ENCODE assay signal across 10 mouse cellular contexts in the genomic region with DNA sequence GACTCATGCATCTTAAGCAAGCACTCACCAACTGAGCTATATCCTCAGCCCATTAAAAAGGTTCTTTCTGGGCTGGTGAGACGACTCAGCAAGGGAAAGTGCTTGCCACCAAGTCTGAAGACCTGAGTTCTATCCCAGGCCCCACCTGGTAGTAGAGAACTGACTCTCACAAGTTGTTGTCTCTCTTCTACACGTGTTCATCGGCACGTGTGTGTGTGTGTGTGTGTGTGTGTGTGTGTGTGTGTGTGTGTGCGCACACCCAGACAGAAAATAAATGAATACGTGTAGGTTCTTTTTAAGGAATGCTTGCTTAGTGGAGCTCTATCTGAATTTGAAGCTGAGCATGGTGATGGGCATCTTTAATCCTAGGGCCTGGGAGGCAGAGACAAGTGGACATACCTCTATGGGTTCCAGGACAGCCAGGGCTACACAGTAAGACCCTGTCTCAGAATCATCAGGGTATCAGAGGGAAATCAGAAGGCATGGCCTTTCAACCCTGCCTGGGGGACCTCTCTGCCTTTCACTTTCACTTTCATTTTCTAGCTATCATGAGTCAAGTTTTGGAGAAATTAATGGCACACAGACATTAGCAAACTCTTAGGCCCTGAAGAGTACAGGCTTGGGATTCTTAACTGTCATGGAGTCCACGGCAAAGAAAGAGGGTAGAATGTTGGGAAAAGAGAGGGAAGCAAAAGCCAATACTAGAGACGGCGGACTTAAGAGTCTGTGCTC. TPM values are rescaled to one million over a fixed set of nuclear protein-coding genes. Genes with fewer than 3 reads are reported as not detected.
A peak's percentile ranks its signal among the peaks of the same experiment; 100 is the strongest.
DNase-seq lines count a peak whose midpoint lies in the region; ATAC-seq and TF ChIP-seq lines count a peak whose summit lies in the region.
"Had no signal": no experiment of that assay in that cellular context is flagged by ENCODE, and none has a peak within 500 bp of the region (broad histone marks: within the 10 kb centered on the region; RNA-seq: fewer than 3 reads in every experiment).

No protein-coding gene starts in this region.

- intact Hi-C loops in left cerebral cortex, postnatal 4 days (cut with DNase I): no loop called here

- H3K27me3 ChIP-seq in heart, embryonic 16.5 days (ENCODE audit: control insufficient read depth, insufficient read depth, low read length): no peaks in the 10 kb centered on the region
- H3K27me3 ChIP-seq in E14TG2a.4 (ENCODE audit: insufficient read depth, low read length): no peaks in the 10 kb centered on the region
- H3K27me3 ChIP-seq in liver, embryonic 12.5 days (replicated peaks): no peaks in the 10 kb centered on the region

- H3K4me1 ChIP-seq in heart, embryonic 16.5 days (ENCODE audit: control insufficient read depth, insufficient read depth, low read length): peaks cover 21% of the 10 kb centered on the region
- peaks cover 79% of the 10 kb centered on the region for H3K4me1 ChIP-seq in E14TG2a.4 (replicated peaks; ENCODE audit: low read depth, low read length)
- peaks cover 82% of the 10 kb centered on the region for H3K4me1 ChIP-seq in liver, embryonic 12.5 days

- 84% methylated on average over 9 of the region's 9 CpGs for WGBS in heart, embryonic 16.5 days
- 78% methylated on average over 9 of the region's 9 CpGs for WGBS in liver, embryonic 12.5 days (ENCODE audit: insufficient replicate concordance)

- H3K4me3 ChIP-seq in heart, embryonic 16.5 days (ENCODE audit: low read length): peak overlapping the region; percentile 35
- H3K4me3 ChIP-seq in E14TG2a.4 (replicated peaks; ENCODE audit: low read length): peak overlapping the region; percentile 100; the same call in 1 of the 2 replicates
- H3K4me3 ChIP-seq in liver, embryonic 12.5 days: peak overlapping the region; percentile 99

- peak overlapping the region; percentile 39; the same call in 1 of the 2 replicates for H3K27ac ChIP-seq in heart, embryonic 16.5 days (ENCODE audit: low read length)
- H3K27ac ChIP-seq in liver, embryonic 12.5 days: peak overlapping the region; percentile 94

- no peaks in the 10 kb centered on the region for H3K36me3 ChIP-seq in heart, embryonic 16.5 days (ENCODE audit: control insufficient read depth, insufficient read depth)
- peaks cover 55% of the 10 kb centered on the region for H3K36me3 ChIP-seq in E14TG2a.4 (ENCODE audit: insufficient read depth, low read length)
- peaks cover 38% of the 10 kb centered on the region for H3K36me3 ChIP-seq in liver, embryonic 12.5 days

- DNase-seq in heart, adult 8-10 months (ENCODE audit: low spot score): no peak
- DNase-seq in 3T3-L1 (ENCODE audit: low read depth, low spot score): peak; percentile 55
- no peak for DNase-seq in embryo, embryonic 11 days
- no peak for DNase-seq in left cerebral cortex, postnatal 4 days
- no peak for DNase-seq in right cerebral cortex, postnatal 10 days (ENCODE audit: low spot score in 2 of 2)
- DNase-seq: cerebellum, adult 18-20 months had no signal

- no peak for ATAC-seq in heart, embryonic 16.5 days (replicated peaks; ENCODE audit: extremely low read depth, insufficient read depth, low FRiP score)
- ATAC-seq in liver, embryonic 12.5 days: no peak

- H3K9ac ChIP-seq in heart, embryonic 16.5 days (ENCODE audit: low read length): peak overlapping the region; percentile 53
- H3K9ac ChIP-seq in liver, embryonic 12.5 days: peak overlapping the region; percentile 99

- TF ChIP-seq CTCF in E14TG2a.4 (conservative IDR thresholded peaks at IDR 0.05; ENCODE audit: low read length): no peak

- peak overlapping the region; percentile 88 for H3K4me2 ChIP-seq in heart, embryonic 16.5 days (ENCODE audit: low read depth, low read length)
- H3K4me2 ChIP-seq in liver, embryonic 12.5 days: peak overlapping the region; percentile 96

- no peaks in the 10 kb centered on the region for H3K9me3 ChIP-seq in heart, embryonic 16.5 days (replicated peaks; ENCODE audit: control insufficient read depth, low read length)
- H3K9me3 ChIP-seq in E14TG2a.4 (ENCODE audit: low read length): no peaks in the 10 kb centered on the region
- H3K9me3 ChIP-seq in liver, embryonic 12.5 days (replicated peaks): no peaks in the 10 kb centered on the region

RNA-seq across cellular contexts. Expression of a gene that starts 2.7 kb away (rescaled TPM):
- 17.9 and 19.9 TPM in 2 replicates for polyA plus RNA-seq in heart, embryonic 16.5 days (2015; fragmentation: Nextera tagmentation; extraction: Ambion mirVana)
- 10 to 100 TPM; 47.1 to 62.6 (median 51.0) TPM for total RNA-seq in heart, adult 8-10 months (2022)
- 15.9 and 18.1 TPM in 2 replicates for polyA plus RNA-seq in liver, embryonic 12.5 days (2016; fragmentation: Nextera tagmentation; extraction: Ambion mirVana)
- 100 to 1,000 TPM; 168 to 174 TPM for total RNA-seq in left cerebral cortex, postnatal 4 days (2021)

RNA-seq across cellular contexts. Expression of a gene that starts 21.6 kb away (rescaled TPM):
- polyA plus RNA-seq in heart, embryonic 16.5 days (2015; fragmentation: Nextera tagmentation; extraction: Ambion mirVana): 0.24 TPM in 1 of 2 replicates, not detected in the other
- under 1 TPM in 1 of 4 experiments, not detected in 3; 0.37 TPM for total RNA-seq in heart, adult 8-10 months (2022)
- 0.29 and 0.33 TPM in 2 replicates for polyA plus RNA-seq in liver, embryonic 12.5 days (2016; fragmentation: Nextera tagmentation; extraction: Ambion mirVana)
- total RNA-seq in left cerebral cortex, postnatal 4 days (2021): not detected
- total RNA-seq: gastrocnemius, adult 18-20 months had no signal

RNA-seq across cellular contexts. Expression of a gene that starts 23.0 kb away (rescaled TPM):
- 30.5 and 31.7 TPM in 2 replicates for polyA plus RNA-seq in heart, embryonic 16.5 days (2015; fragmentation: Nextera tagmentation; extraction: Ambion mirVana)
- total RNA-seq in heart, adult 8-10 months (2022): 10 to 100 TPM; 12.3 to 14.0 (median 13.1) TPM
- 39.4 and 40.2 TPM in 2 replicates for polyA plus RNA-seq in liver, embryonic 12.5 days (2016; fragmentation: Nextera tagmentation; extraction: Ambion mirVana)
- 10 to 100 TPM; 68.7 to 71.8 TPM for total RNA-seq in left cerebral cortex, postnatal 4 days (2021)

RNA-seq across cellular contexts. Expression of a gene that starts 24.4 kb away (rescaled TPM):
- not detected in 2 replicates for polyA plus RNA-seq in heart, embryonic 16.5 days (2015; fragmentation: Nextera tagmentation; extraction: Ambion mirVana)
- total RNA-seq in heart, adult 8-10 months (2022): not detected
- not detected in 2 replicates for polyA plus RNA-seq in liver, embryonic 12.5 days (2016; fragmentation: Nextera tagmentation; extraction: Ambion mirVana)
- total RNA-seq in left cerebral cortex, postnatal 4 days (2021): 10 to 100 TPM; 11.2 to 12.4 TPM
- total RNA-seq: gastrocnemius, adult 18-20 months had no signal

RNA-seq across cellular contexts. Expression of a gene that starts 27.4 kb away (rescaled TPM):
- not detected in 2 replicates for polyA plus RNA-seq in heart, embryonic 16.5 days (2015; fragmentation: Nextera tagmentation; extraction: Ambion mirVana)
- total RNA-seq in heart, adult 8-10 months (2022): not detected
- not detected in 2 replicates for polyA plus RNA-seq in liver, embryonic 12.5 days (2016; fragmentation: Nextera tagmentation; extraction: Ambion mirVana)
- total RNA-seq in left cerebral cortex, postnatal 4 days (2021): not detected
- total RNA-seq: gastrocnemius, adult 18-20 months had no signal

Comparison
In these comparisons a context has a peak if more than half of its experiments do, and no peak if none do; other contexts are left out.
1. H3K4me3 ChIP-seq: peak in every context shown above with its lines; median percentile 100 in E14TG2a.4; 99 in liver, embryonic 12.5 days; 35 in heart, embryonic 16.5 days.
2. RNA of a gene that starts 23.0 kb away (total RNA-seq): 68.7 to 71.8 TPM in left cerebral cortex, postnatal 4 days; 12.3 to 14.0 TPM in heart, adult 8-10 months; every median in the first group is over 4 times any median in the second.